Mouse (Mus musculus) monocyte, adult 5-6 weeks (primary cell): ENCODE measurements around the gene 1810037I17Rik. TPM values are rescaled to one million over a fixed set of nuclear protein-coding genes. Genes with fewer than 3 reads are reported as not detected.

Experiments
- ATAC-seq: fragments of 153-309, 156-312 bp; replicated peaks from 2 replicates; pipeline ENCODE4 v1.8.0; 2017; ENCODE audit warnings: mild to moderate bottlenecking; ENCODE audit not compliant: low TSS enrichment, insufficient number of reproducible peaks, severe bottlenecking, poor library complexity, low FRiP score
- total RNA-seq: library from RNA; stranded (forward); fragments of 200-1000, 200-491, 200-594 nt; gene quantifications from 3 replicates; pipeline ENCODE4 v1.2.3, GENCODE M21; 2017

1810037I17Rik gene
- 21.4 to 34.4 TPM (median 33.6 TPM) in 3 replicates for total RNA-seq

- peak; percentile 84 for ATAC-seq
Measured at GRCm38 (mm10) chr3:122924009-122924914, at the start of gene 1810037I17Rik. Gene 1810037I17Rik (plus strand): TSS chr3:122924203.

- ATAC-seq = no peak
Measured at GRCm38 (mm10) chr3:122876870-122877269, 47.1 kb upstream of the 1810037I17Rik start.

- no peak for ATAC-seq
Measured at GRCm38 (mm10) chr3:122877543-122877942, 46.5 kb upstream of the 1810037I17Rik start.

GRCm38 (mm10) chr3:122878705-122879315 lies 45.2 kb upstream of the 1810037I17Rik start:
- no peak for ATAC-seq

GRCm38 (mm10) chr3:122887505-122888301 lies 36.3 kb upstream of the 1810037I17Rik start:
- ATAC-seq = no peak

- no peak for ATAC-seq
Measured at GRCm38 (mm10) chr3:122888371-122888819, 35.6 kb upstream of the 1810037I17Rik start.

- no peak for ATAC-seq
Measured at GRCm38 (mm10) chr3:122894772-122895171, 29.2 kb upstream of the 1810037I17Rik start, which contains the start of gene Fabp2. Gene Fabp2 (plus strand): TSS chr3:122895072.

- no peak for ATAC-seq
Measured at GRCm38 (mm10) chr3:122895189-122895731, 28.7 kb upstream of the 1810037I17Rik start.

GRCm38 (mm10) chr3:122898254-122898653 lies 25.7 kb upstream of the 1810037I17Rik start:
- ATAC-seq = no peak

- no peak for ATAC-seq
Measured at GRCm38 (mm10) chr3:122903746-122904433, 20.1 kb upstream of the 1810037I17Rik start.

GRCm38 (mm10) chr3:122907841-122908240 lies 16.2 kb upstream of the 1810037I17Rik start:
- no peak for ATAC-seq

GRCm38 (mm10) chr3:122915493-122915892 lies 8.5 kb upstream of the 1810037I17Rik start:
- no peak for ATAC-seq

- ATAC-seq = no peak
Measured at GRCm38 (mm10) chr3:122916191-122916680, 7.8 kb upstream of the 1810037I17Rik start.

GRCm38 (mm10) chr3:122918672-122919071 lies 5.3 kb upstream of the 1810037I17Rik start:
- no peak for ATAC-seq

GRCm38 (mm10) chr3:122919260-122919659 lies 4.7 kb upstream of the 1810037I17Rik start, which contains the start of gene Gm10959:
Gene Gm10959 (minus strand): TSS chr3:122919360.
- ATAC-seq = no peak

GRCm38 (mm10) chr3:122920572-122921435 lies 3.2 kb upstream of the 1810037I17Rik start:
- no peak for ATAC-seq
